Mouse (Mus musculus): ENCODE data around the gene Ldlrad2.
"Not testable (repeated sequence)": the region's sequence is repeated elsewhere in the genome, so short reads cannot be mapped to it uniquely, and the experiment has no call there.

Ldlrad2 gene

DNA sequence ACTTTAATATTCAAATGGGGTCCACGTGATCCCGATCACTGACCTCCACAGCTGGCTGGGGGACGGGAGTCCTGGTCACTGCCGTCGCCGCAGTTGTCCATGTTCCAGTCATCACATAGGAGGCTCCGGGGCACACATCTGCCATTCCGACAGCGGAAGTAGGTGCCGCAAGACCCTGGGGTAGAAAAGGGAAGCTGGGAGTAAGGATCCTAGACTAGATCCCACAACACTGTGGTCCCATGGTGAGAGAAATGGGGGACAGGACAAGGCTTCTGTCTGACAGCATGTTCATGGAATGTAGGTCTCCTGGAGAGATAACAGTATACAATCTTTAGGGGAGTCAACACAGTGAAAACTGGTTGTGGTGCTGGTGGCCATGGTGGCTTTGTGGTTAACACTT, at the start of gene Ldlrad2:
Gene Ldlrad2, minus strand, starts transcription at position 101 of the 400 bp plus-strand sequence.
- no peak for DNase-seq (ENCODE audit: extremely low spot score)

DNA sequence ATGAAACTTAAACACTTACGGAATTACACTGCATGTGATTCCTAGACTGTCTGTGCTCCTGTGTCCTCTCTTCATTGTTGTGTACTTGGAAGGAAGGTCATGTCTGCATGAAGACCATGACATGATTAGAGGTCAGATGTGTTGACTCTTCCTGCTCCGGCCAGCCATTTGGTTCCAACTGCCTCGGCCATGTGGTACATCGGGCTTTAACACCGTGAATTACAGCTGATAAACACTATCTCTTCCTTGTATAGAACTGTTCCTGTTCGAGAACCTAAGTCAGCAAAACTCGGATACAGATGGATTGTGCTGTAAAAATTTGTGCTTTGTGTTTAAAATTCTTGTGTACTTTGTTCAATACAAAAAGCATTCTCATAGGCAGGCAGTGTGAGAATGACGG, 48.5 kb upstream of the Ldlrad2 start:
- DNase-seq (ENCODE audit: extremely low spot score), result no peak

DNA sequence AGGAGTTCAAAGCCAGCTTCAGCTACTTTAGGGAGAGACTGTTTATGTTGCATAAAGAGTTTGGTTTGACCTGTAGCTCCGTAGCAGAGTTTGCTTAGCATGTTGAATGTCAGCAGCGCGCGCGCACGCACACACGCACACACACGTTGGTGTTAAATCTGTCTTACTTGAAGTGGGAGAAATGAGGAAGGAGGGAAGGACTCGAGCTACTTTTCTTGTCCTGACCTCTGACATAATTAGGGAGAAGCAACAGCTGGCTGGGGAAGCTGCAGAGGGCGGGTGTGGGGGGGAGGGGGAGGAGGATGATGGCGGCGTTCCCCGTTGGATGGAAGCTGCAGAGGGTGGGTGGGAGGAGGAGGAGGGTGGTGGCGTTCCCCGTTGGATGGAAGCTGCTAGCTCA, 35.9 kb upstream of the Ldlrad2 start:
- no peak for DNase-seq (ENCODE audit: extremely low spot score)

DNA sequence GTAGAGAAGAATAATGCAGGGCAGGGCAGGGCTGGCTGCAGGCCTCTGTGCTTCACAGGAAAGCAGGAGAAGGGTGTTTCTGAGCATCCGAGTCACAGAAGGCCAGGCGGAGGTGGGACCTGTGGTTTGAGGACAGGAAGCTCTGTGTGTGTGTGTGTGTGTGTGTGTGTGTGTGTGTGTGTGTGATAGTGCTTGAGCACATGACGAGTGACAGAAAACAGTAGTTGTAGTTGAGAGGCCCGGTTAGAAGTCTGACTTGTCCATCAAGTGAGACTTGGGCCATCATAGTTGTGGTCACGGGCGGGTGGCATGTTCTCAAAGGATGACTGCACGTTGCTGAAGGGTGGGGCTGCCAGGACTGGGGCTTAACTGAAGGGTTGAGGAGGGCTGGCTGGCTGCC, 35.3 kb upstream of the Ldlrad2 start:
- no peak for DNase-seq (ENCODE audit: extremely low spot score)

DNA sequence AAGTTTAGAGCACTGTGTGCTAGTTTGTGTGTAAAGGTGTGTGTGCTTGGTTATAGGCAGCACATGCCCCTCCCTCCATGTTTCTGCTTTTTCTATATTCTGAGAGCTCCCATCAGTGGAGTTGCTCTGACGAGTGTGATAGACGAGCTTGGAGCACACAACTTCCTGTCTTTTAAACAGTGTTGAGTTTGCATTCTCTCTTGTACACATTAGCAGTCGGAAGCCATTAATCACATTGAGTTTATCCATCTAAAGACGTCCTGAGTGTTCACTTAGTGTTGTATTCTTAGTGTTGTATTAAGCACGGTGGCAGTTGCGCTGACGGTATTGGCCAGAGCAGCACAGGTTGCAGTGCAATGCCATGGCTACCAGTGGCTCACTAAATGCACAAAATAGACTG, 34.9 kb upstream of the Ldlrad2 start:
- no peak for DNase-seq (ENCODE audit: extremely low spot score)

DNA sequence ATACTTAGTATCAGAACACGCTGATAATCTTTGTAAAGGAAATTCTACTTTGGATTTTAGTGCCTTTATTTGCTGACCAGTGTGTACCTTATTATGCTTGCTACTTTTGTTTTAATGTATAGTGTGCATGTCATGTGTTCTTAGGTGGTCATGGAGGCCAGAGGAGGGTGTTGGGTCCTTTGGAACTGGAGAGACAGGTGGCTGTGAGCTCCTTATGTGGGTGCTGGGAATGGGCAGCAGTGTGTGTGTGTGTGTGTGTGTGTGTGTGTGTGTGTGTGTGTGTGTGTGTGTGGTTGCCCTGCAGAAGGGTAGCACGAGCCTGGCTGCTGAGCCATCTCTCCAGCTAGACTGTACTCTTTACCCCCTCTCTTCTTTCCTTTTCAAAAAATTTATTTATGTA, 32.7 kb upstream of the Ldlrad2 start:
- DNase-seq (ENCODE audit: extremely low spot score), result no peak

DNA sequence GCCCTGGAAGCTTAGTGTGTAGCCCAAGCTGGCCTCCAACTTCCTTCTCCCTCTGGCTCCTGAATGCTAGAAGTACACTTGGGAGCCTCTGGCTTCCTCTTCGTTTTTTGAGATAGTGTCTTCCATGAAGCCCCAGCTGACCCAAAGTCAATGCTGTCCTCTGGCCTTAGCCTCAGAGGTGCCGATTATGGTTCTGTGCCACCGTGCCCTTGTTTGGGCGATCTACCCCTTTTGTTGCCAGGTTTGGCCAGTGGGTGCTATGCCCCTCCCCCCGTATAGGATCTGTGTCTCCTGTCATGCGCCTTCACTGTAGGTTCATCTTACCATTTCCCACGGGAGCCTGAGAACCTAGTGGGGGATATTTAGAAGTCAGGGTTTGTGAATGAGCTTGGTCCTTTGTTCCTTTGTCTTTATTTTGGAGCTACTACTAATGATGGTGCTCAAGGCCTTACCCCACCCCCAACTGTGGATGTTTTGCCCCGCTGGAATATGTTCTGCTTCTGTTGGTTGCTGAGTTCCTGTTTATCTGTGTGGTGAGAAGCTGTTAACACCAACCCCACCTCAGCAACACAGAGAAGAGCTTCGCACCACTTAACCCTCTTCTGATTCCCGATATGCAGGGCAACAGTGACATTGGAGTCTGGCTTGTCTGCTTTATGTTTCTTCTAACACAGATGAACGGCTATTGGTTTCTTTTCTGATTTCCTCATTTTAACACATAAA, 29.2 kb upstream of the Ldlrad2 start:
- DNase-seq (ENCODE audit: extremely low spot score), result no peak

DNA sequence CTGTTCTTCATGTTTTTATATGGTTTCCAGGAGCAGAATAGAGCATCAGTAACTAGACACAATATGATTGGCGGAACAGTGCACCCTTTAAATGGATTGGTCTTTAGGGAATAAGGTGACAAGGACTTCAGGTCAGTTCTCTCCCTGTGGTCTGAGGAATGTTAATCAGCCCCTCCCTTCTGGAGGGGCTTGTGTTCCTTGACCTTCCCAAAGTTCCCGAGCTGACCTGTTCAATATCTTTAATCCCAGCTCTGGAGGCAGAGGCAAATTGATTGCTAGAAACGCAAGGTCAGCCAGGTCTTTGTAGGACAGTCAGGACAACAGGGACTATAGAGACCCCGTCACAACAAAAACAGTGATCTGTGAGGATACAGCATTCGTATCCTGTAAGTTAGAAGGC, 24.2 kb upstream of the Ldlrad2 start:
- no peak for DNase-seq (ENCODE audit: extremely low spot score)

DNA sequence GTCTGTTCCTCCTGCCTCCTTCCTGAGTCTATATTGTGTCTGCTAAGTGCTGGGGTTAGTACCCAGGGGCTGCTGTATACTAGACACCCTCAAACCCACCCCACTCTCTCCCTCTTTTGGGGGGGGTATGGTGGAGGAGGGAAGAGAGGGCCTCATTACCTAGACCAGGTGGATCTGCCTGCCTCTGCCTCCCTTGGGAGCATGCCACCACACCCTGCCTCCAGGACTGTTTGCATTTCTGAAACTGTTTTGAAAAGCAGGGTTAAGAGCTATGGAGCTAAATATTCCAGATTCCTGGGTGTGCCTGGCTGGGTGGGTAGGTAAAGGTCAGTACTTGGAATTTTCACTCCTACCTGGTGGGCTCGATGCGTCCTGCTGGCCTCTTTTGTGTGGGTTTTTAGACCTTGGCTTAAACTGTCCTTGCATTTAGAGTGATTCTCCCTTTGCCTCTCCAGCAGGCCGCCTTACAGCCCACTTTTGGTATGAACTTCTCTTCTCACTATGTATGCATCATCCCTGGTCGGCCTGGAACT, 22.8 kb upstream of the Ldlrad2 start:
- DNase-seq (ENCODE audit: extremely low spot score), result no peak

DNA sequence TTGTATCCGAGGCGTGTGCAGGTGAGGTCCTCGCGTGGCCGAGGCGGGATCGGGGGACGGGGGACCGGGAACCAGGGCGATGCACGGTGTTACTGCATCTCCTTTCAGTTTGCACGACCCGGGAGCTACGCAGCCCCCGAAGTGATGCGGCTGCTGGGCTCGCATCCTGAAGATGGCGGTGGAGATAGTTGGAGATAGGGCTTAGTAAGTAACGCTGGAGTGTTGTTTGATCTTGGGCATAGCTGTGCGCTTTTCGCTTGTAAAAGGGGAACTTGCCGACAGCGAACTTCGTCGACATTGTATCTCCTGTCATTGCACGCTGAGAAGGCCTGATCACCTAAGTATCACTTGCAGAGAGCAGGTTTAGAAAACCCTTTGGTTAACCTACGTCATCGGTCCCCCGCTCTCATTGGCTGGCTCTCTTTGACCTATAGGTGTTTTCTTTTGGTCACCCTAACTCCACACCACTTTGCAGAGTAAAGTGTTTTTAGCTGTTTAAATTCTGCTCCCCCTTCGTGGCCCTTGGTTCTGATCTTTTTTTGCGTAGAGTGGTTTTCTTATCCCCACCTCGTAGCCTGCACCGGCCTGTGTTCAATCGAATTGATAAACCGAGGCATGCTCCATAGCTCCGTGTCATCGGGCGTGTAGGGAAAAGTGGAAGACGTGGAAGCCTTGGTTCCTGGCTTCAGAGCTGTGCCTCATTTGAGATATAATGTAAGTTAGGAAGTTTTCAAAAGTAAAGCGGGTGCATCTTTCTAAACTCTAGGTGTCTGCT, 20.3 kb upstream of the Ldlrad2 start:
- no peak for DNase-seq (ENCODE audit: extremely low spot score)

DNA sequence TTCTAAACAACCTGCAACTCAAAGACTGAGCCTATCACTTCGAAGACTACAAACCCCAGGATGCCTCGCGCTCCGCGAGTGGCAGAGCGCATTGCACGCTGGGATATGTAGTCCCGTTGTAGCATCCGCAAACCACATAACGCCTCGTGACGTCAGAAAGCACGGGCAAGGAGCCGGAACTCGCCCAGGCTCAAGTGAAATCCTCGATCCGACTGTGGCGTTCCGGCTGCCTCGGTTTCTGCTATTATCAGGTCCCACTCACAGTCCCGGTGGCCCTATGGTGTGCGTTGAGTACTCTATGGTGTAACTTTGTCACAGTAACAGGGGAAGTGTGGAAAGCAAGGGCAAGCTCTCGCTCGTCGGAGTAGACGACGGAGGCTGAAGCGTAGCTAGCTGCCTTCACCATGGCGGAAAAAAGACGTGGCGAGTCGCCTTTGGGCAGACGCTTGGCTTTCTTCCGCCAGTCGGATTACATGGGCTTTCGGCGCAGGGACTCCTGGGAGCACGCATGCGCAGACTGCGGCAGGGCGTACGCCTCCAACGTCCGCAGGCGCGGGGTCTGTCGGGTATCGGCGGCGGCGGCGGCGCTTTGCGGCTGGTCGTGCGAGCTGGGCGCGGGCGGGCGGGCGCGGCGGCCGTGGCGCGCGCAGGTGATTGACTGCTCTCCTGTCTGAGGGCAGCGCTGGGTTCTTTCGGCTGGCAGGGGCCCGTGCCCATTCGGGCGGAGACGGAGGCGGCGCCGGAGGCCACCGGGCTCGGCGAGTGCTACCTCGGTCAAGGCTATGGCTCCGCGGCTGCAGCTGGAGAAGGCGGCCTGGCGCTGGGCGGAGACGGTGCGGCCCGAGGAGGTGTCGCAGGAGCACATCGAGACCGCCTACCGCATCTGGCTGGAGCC, 19.5 kb upstream of the Ldlrad2 start, which contains the start of gene Usp48:
Gene Usp48, plus strand, starts transcription at position 155 of the 895 bp plus-strand sequence.
- peak; percentile 97 for DNase-seq (ENCODE audit: extremely low spot score)

DNA sequence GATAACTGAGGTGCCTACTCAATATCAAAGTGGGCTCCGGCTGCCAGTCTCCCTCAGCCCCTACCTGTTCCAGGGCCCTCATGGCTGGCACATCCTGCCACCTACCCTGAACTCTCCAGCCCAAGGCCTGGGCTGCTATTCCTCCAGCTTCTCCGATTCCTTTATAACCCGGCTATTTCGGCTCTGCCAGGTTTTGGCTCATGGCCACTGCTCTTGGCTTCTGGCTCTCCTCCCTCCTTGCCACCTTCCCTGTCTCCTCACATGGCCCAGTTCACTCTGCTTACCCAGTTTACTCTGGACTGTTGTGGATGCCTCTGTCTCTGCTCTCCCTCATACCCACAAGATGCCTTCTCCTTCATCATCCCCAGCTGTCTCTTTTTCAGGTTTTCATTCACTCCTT, 16.6 kb upstream of the Ldlrad2 start:
- no peak for DNase-seq (ENCODE audit: extremely low spot score)

DNA sequence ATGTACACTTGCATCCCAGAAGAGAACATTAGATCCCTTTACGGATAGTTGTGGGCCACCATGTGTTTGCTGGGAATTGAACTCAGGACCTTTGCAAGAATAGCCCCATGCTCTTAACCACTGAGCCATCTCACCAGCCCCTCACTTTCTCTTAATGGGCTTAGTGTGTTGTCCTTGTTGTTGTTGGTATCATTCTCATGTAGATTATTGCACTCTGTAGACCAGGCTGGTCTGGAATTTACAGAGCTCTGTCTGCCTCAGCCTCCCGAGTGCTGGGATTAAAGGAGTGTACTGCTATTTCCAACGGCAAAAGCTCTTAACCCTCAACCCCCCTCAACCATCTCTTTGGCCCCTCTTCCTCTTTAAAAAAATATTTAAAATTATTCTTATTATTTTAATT, 15.2 kb upstream of the Ldlrad2 start:
- DNase-seq (ENCODE audit: extremely low spot score), result no peak

DNA sequence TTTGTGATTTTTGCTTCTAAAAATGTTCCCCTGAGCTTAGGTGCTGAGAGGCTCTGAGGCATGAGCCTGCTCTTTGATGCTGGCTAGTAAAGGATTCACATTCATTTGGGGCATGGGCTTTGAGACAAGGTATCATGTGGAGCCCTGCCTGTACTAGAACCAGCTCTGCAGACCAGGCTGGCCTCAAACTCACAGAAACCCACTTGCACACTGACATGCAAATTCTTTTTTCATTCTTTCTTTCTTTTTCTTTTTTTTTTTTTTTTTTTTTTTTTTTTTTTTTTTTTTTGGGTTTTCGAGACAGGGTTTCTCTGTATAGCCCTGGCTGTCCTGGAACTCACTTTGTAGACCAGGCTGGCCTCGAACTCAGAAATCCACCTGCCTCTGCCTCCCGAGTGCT, 14.7 kb upstream of the Ldlrad2 start:
- DNase-seq (ENCODE audit: extremely low spot score), result not testable (repeated sequence)

DNA sequence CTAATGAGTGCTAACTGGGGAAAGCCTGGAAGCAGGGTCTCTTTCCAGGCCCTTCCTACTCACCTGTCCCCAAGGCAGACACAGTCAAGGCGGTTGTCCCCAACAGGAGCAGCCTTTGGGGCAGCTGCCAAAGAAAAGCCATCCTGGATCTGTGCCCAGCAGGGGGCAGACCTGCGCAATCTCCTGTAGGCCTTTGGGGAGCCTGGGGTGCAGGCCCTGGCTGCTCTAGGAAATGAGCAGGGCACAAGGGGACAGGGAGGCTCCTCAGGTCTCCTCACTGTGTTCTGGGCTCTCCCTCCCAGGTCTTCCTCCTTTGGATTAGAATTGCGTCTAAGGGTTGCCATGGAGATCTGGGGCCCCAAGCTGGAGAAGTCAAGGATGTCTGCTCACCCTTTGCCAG, 7.4 kb upstream of the Ldlrad2 start:
- DNase-seq (ENCODE audit: extremely low spot score), result peak; percentile 26

DNA sequence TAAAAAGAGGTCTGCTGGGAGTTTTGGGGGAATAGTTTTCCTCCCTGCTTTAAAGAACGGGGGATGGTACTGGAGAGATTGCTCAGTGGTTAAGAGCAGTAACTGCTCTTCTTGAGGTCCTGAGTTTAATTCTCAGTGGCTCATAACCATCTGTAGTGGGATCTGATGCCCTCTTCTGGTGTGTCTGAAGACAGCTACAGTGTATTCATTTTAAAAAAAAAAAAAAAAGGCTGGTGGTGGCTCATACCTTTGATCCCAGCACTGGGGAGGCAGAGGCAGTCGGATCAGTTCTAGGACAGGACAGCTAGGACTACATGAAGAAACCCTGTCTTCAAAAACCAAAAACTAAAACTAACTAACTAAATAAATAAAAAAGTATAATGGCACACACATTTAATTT, 5.9 kb upstream of the Ldlrad2 start:
- no peak for DNase-seq (ENCODE audit: extremely low spot score)

DNA sequence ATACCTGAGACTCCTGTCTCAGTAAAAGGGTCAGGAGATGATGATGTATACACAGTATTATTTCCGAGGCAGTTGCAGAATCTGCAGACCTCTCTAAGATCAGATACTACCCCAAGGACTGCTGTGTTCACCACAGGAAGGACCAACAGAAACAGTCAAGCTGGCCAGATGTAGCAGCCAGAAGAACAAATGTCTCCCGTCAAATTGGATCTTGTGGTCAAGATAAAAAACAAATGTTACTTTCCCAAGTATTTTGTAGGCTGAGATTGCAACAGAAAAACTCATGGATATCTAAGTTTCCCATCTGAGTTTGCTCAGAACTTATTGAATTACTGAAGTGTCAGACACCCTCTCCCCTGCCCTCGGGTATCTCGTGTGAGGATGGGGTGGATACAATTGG, 5.4 kb upstream of the Ldlrad2 start:
- no peak for DNase-seq (ENCODE audit: extremely low spot score)

DNA sequence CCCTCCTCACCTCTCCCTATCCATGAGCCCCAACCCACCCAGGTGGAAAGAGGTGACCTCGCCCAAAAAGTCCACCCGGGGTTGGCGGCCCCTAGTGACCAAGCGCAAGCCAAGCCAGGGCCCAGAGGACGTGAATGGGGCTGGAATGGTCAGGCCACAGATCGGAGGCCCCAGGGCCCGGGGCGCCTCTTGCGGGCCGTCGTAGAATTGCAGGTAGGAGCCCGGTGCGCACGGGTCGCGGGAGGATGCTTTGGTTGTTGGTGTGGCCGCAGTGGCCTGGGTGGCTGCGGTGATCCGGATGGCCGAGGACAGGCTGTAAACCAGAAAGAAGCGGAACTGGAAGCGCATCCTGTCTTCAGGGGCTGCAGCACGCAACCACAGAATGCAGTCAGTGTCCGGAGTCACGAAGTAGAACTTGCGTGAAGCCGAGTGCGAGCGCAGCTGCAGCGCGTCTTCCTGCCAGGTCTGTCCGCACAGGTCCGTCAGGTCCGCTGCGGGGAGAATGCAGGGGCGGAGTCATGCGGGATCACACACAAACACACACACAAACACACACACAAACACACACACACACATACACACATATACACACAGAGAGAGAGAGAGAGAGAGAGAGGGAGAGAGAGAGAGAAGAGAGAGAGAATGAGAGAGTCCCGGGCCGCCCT, 3.9 kb upstream of the Ldlrad2 start:
- peak; percentile 77 for DNase-seq (ENCODE audit: extremely low spot score)

DNA sequence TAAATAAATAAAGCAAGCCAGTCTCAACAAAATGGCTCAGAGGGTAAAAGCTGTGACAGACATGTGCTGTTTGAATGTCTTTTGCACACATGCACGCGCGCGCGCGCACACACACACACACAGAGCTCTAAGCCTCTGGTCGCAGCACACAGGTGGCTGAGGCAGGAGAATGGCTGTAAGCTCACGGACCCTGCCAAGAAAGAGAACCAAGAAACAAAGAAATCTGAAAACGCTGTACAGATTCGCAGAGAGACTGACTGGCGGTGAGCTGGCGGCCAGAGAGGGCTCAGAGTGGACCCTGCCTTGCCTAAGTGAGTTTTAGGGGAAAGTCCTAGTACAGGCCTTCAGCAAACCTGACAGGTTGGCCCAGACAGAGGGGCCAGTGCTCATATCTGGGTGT, 3.1 kb upstream of the Ldlrad2 start:
- DNase-seq (ENCODE audit: extremely low spot score), result no peak

DNA sequence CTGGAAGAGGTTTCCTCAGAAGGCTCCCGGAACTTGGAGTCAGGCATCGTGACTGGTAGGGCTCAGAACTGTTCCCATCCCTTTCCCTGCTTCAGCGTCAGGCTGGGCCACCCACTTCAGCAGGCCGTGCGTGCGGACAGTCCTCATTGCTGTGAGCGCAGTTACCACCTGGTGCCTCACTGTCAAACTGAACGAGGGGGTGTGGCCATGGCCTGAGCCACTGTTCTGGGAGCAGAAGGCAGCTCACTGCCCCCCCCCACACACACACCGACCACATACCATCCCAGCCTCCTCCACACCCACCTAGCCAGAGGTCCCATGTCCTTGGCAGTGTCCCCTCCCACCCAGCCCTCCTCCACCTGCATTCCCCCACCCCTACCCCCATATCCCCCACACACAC, 4.5 kb downstream of the Ldlrad2 start:
- no peak for DNase-seq (ENCODE audit: extremely low spot score)

DNA sequence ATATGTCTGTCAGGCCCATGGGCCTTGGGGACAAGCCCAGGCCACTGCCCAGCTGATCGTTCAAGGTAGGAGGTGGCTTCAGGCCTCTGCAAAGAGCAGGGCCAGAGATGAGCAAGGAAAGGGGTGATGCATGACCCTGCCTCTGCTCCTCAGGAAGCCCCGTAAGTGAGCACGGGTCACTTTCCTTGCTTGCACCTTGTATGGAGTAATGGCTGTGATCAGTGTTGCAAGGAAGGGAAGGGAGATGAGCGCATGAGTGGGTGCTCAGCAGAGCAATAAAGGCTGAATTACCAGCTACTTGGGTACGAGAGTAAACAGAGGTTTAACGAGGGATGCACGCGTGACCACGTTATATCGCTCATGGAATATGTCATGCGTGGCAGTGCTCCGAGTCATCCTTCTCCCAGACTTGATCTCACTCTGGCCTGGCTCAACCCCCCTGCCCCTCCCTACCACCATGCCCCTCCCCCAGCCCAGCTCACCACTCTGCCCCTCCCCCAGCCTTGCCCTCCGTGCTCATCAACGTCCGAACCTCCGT, 17.6 kb downstream of the Ldlrad2 start:
- DNase-seq (ENCODE audit: extremely low spot score), result no peak
